Mouse (Mus musculus) embryonic fibroblast, embryonic 13.5 days (primary cell): ENCODE data around the gene Shisa7.

Experiments
- CTCF ChIP-seq: IDR thresholded peaks from 2 replicates; pipeline ENCODE4 v1.5.1; 2011; ENCODE audit warnings: mild to moderate bottlenecking, control low read depth, low read length, moderate library complexity, borderline replicate concordance; ENCODE audit not compliant: insufficient read depth
- POLR2A ChIP-seq: IDR thresholded peaks from 2 replicates; pipeline ENCODE4 v1.6.1; 2011; ENCODE audit warnings: low read depth, mild to moderate bottlenecking, control low read depth, low read length, moderate library complexity

DNA sequence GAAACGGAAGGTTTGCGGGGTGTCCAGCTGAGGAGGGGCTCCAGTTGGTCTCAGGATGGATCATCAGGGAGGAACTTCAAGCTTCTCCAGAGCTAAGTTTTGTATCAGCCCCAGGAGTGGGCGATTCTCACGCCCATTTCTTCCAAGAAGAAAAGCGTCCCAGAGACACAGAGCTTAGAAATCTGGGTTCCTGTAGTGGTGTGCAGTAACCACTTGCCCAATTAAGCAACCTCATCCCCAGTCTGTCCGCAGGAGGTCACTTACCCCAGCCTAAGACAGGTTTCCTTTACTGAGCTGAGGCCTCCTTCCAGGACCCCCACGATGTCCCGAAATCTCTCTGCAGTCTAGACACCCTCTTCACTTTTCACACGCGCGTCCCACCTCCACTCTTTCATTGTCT is 32.7 kb upstream of the Shisa7 start:
- TF ChIP-seq CTCF = no peak
- TF ChIP-seq POLR2A = no peak
